Mouse (Mus musculus) mammary gland, adult 2 months (tissue): ENCODE data around the gene Ccdc189. TPM values are rescaled to one million over a fixed set of nuclear protein-coding genes. Genes with fewer than 3 reads are reported as not detected.

ENCODE experiments used
- polyA plus RNA-seq: library from polyadenylated mRNA; depleted of rRNA; stranded (reverse); fragments of >200 nt; gene quantifications from 2 replicates; pipeline ENCODE4 v1.2.3, GENCODE M21; 2012; ENCODE audit warnings: low replicate concordance; rRNA removed

Gene Ccdc189
- 4.0 and 5.5 TPM in 2 replicates for polyA plus RNA-seq

DNA sequence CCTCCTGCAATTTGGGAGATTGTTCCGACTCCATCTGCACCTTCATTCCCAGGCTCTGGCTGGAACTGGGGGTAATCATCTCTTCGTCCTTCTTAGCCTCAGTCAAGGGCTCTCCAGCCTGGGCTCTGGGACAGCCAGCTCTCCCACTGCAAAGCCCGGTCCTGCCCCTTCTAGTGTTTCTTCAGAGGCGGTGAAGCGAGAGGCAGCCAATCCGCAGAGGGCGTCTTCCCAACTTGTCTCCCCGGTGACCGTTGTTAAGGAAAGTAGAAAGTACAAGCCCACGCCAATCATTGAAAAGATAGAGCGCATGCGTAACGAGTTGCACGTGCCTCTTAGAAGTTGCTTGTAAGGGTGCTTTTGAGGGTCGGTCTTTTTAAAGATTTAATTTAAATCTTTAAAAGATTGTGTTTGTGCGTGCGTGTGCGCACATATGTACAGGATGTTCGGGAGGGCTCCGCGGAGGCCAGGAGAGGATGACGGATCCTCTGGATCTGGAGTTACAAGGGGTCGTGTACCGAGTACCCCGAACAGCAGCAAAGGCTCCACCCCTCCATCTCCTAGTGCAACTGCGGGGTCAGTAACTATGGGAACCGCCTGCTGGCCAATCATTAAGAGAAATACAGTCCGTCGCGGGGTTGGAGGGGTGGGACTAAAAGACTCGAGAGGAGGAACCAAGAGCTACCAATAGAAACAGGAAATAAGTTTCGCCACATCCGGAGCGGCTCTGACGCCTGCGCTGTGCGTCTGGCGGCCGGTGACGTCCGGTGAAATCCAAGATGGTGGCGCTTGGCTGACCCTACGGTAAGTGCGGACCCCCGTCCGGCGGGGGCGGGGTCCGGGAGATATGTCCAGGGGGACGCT is at the start of gene Ccdc189, which contains the start of gene Rnf40:
TSS of gene Ccdc189 (minus strand) at position 585 of the 861 bp plus-strand sequence.
TSS of gene Rnf40 (plus strand) at position 757 of the 861 bp plus-strand sequence.

DNA sequence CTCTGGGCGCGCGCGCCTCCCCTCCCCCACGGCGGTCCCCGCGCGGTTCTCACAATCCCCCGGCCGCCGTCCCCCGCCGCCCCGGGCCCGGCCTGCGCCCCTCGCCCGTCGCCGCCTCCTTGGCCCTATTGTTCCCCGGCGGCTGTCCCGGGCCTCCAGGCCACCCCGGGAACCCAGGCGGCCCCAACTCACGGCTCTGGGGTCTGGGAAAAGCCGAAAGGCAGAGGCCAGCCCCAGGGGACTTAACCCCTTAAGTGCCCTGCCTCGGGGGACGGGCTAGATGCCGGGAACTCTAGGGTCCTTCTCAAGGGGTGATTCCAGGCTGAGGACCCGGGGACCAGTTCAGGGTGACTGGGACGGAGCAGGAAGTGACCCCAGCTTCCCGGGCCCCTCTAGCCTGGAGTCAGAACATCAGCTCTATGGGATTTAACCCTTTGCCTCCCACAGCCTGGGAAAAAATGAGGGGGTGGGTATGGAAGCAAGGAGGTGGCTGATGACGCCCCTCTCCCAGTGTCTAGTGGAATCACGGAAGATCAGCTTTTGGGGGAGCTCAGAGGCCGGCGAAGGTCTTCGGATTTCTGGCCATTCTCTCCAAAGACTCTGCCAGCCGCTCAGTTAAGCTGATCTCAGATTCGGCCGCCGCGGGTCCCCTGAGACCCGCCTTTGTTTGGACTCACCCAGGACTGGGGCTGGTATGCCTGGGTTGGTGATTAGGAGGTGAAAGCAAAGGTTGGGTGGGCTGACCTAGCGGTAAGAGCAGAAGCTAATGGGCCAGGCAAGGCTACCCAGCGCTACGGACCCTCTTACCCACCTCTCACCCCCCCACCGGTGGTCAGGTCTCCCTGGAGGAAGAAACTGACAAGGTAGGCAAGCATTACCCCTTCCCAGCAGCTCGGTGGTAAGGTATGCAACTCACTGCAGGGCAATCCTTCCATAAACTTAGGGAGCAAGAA is 26.8 kb upstream of the Ccdc189 start, which contains the start of gene Zfp629:
TSS of gene Zfp629 (minus strand) at position 907 of the 953 bp plus-strand sequence.

DNA sequence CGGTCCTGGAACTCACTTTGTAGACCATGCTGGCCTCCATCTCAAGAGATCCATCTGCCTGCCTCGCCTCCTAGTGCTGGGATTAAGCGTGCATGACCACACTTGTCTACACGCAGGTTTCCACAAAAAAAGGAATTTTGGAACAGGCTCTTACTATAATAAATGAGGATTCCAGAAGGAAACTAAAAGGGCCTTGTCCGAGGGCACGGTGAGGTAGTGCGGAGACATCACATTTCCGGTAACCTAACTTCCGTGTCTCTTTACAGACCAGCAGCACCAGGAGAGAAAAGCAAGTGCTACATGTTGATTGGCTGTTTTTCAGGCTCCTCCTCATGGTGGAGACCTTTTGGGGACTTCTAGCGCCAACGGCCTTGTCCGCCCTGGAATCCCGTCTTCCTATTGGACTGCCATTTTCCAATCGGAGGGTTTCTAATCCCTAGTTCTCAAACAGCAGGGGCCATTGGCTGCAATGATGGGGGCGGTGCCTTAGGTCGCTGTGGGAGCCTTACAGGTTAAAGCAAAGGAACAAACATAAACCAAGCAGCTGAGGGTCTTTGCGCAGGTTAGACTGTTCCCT is 15.4 kb downstream of the Ccdc189 start, which contains the start of gene Phkg2:
TSS of gene Phkg2 (plus strand) at position 446 of the 577 bp plus-strand sequence.

DNA sequence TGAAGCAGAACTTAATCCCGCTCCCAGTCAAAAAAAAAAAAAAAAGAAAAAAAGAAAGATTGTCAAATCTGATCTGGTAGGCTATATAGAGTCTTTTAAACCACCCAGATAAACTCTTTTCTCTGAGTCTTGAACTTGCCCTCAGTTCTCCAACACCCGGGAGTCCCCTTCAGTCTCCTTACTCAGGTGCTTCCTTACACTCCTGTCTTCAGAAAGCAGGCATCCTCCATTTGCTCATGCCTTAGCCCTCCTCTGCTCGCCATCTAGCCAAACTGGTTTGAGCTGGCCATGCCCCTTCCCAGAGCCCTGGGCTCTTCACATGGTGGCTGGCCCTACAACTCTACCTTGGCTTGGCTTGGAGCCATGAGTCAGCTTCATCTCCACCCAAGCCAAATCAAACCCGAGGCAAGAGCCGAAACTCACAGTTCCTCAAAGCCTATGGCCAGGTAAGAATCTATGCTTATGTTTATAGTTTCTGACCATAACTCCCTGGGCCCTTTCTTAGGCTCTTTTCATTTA is 27.0 kb downstream of the Ccdc189 start, which contains the start of gene Tmem265:
TSS of gene Tmem265 (plus strand) at position 51 of the 519 bp plus-strand sequence.

Other genes starting within 250 kb of the Ccdc189 start
- 28.7 and 45.9 TPM in 2 replicates for gene Zfp768, start 243.0 kb downstream of the Ccdc189 start, polyA plus RNA-seq
- 7.4 and 8.2 TPM in 2 replicates for gene Zfp747, start 212.5 kb downstream of the Ccdc189 start, polyA plus RNA-seq
- gene 9130019O22Rik, start 201.4 kb downstream of the Ccdc189 start, polyA plus RNA-seq: 4.1 TPM in 2 replicates
- 5.7 and 7.7 TPM in 2 replicates for gene E430018J23Rik, start 195.0 kb downstream of the Ccdc189 start, polyA plus RNA-seq
- gene Zfp764, start 181.8 kb downstream of the Ccdc189 start, polyA plus RNA-seq: 6.5 and 8.7 TPM in 2 replicates
- 16.2 and 30.6 TPM in 2 replicates for gene Zfp688, start 166.5 kb downstream of the Ccdc189 start, polyA plus RNA-seq
- 4.8 and 7.4 TPM in 2 replicates for gene Zfp689, start 139.4 kb downstream of the Ccdc189 start, polyA plus RNA-seq
- 89.9 and 116 TPM in 2 replicates for gene Prr14, start 129.0 kb downstream of the Ccdc189 start, polyA plus RNA-seq
- 23.0 and 53.9 TPM in 2 replicates for gene Fbrs, start 109.4 kb downstream of the Ccdc189 start, polyA plus RNA-seq
- 25.8 and 41.8 TPM in 2 replicates for gene Srcap, start 76.6 kb downstream of the Ccdc189 start, polyA plus RNA-seq
- gene Gm42715, start 69.0 kb downstream of the Ccdc189 start, polyA plus RNA-seq: 7.2 and 11.5 TPM in 2 replicates
- 3.3 TPM in 1 of 2 replicates, not detected in the other for gene Tmem265, start 27.2 kb downstream of the Ccdc189 start, polyA plus RNA-seq
- gene Phkg2, start 15.3 kb downstream of the Ccdc189 start, polyA plus RNA-seq: 72.6 and 74.4 TPM in 2 replicates
- gene Rnf40, start 172 bp upstream of the Ccdc189 start, polyA plus RNA-seq: 26.2 and 26.4 TPM in 2 replicates
- 11.0 and 12.2 TPM in 2 replicates for gene Zfp629, start 27.2 kb upstream of the Ccdc189 start, polyA plus RNA-seq
- 14.7 and 42.1 TPM in 2 replicates for gene Bcl7c, start 120.3 kb upstream of the Ccdc189 start, polyA plus RNA-seq
- gene Ctf1, start 124.1 kb upstream of the Ccdc189 start, polyA plus RNA-seq: 27.0 and 30.5 TPM in 2 replicates
- gene Ctf2, start 143.6 kb upstream of the Ccdc189 start, polyA plus RNA-seq: not detected in 2 replicates
- gene Fbxl19, start 155.9 kb upstream of the Ccdc189 start, polyA plus RNA-seq: 21.7 and 47.3 TPM in 2 replicates
- gene Orai3, start 181.2 kb upstream of the Ccdc189 start, polyA plus RNA-seq: 59.8 and 66.6 TPM in 2 replicates
- gene Setd1a, start 188.1 kb upstream of the Ccdc189 start, polyA plus RNA-seq: 9.4 and 14.6 TPM in 2 replicates
- not detected in 2 replicates for gene Gm49388, start 197.0 kb upstream of the Ccdc189 start, polyA plus RNA-seq
- gene Hsd3b7, start 212.0 kb upstream of the Ccdc189 start, polyA plus RNA-seq: 113 and 134 TPM in 2 replicates
- gene Stx4a, start 235.7 kb upstream of the Ccdc189 start, polyA plus RNA-seq: 76.6 and 81.0 TPM in 2 replicates
- gene Stx1b, start 236.0 kb upstream of the Ccdc189 start, polyA plus RNA-seq: 18.3 and 29.9 TPM in 2 replicates